Mouse (Mus musculus) lung, embryonic 14.5 days (tissue): ENCODE data around the gene Sugp1. TPM values are rescaled to one million over a fixed set of nuclear protein-coding genes. Genes with fewer than 3 reads are reported as not detected.

ENCODE experiments used
- ATAC-seq: fragments of 200-750 bp; cut with Nextera tagmentation; 2 replicates; pipeline ENCODE4 v1.8.0; 2017; ENCODE audit warnings: mild to moderate bottlenecking, moderate TSS enrichment, moderate library complexity; ENCODE audit not compliant: insufficient read depth
- DNase-seq: peaks from one replicate; pipeline ENCODE4 v3.0.0-alpha.2; 2015
- H3K27ac ChIP-seq: fragments of 300-500 bp; sonication (generic); 2 replicates; pipeline ENCODE4 v1.5.1; 2014; ENCODE audit warnings: low read depth, mild to moderate bottlenecking, moderate library complexity
- H3K27me3 ChIP-seq: fragments of 300-500 bp; sonication (generic); 2 replicates; pipeline ENCODE4 v1.6.1; 2014; ENCODE audit warnings: low read length, control low read depth; ENCODE audit not compliant: insufficient read depth
- H3K36me3 ChIP-seq: fragments of 300-500 bp; sonication (generic); 2 replicates; pipeline ENCODE4 v1.6.1; 2014; ENCODE audit warnings: control low read depth; ENCODE audit not compliant: insufficient read depth
- H3K4me1 ChIP-seq: fragments of 300-500 bp; sonication (generic); 2 replicates; pipeline ENCODE4 v1.6.1; 2014; ENCODE audit warnings: antibody characterized with exemption, control low read depth; ENCODE audit not compliant: insufficient read depth
- H3K4me2 ChIP-seq: fragments of 300-500 bp; sonication (generic); 2 replicates; pipeline ENCODE4 v1.6.1; 2014; ENCODE audit warnings: mild to moderate bottlenecking
- H3K4me3 ChIP-seq: fragments of 300-500 bp; sonication (generic); 2 replicates; pipeline ENCODE4 v1.5.1; 2014; ENCODE audit warnings: low read depth, low read length
- H3K9ac ChIP-seq: fragments of 300-500 bp; sonication (generic); 2 replicates; pipeline ENCODE4 v1.6.1; 2014
- H3K9me3 ChIP-seq: fragments of 300-500 bp; sonication (generic); 2 replicates; pipeline ENCODE4 v1.6.1; 2016; ENCODE audit warnings: low read depth, low read length, control low read depth
- CTCF ChIP-seq: IDR thresholded peaks from 2 replicates; pipeline ENCODE4 v1.5.1; 2016; ENCODE audit warnings: antibody characterized with exemption, low read depth
- WGBS: fragments of 180-500 bp; shearing (Covaris S2); extraction: QIAGEN DNeasy Blood & Tissue Kit; methylation state at CpG from one replicate; pipeline ENCODE4 v1.1.7; 2014; 5-methylcytosine and 5-hydroxymethylcytosine counted together
- polyA plus RNA-seq: library from polyadenylated mRNA; unstranded; fragments of >200 nt; fragmentation: Nextera tagmentation; extraction: Ambion mirVana; gene quantifications from 2 replicates; pipeline ENCODE4 v1.2.1, GENCODE M21; 2014

The Sugp1 gene
- polyA plus RNA-seq, 1 experiment from 2014 or later, result 39.3 TPM

DNA sequence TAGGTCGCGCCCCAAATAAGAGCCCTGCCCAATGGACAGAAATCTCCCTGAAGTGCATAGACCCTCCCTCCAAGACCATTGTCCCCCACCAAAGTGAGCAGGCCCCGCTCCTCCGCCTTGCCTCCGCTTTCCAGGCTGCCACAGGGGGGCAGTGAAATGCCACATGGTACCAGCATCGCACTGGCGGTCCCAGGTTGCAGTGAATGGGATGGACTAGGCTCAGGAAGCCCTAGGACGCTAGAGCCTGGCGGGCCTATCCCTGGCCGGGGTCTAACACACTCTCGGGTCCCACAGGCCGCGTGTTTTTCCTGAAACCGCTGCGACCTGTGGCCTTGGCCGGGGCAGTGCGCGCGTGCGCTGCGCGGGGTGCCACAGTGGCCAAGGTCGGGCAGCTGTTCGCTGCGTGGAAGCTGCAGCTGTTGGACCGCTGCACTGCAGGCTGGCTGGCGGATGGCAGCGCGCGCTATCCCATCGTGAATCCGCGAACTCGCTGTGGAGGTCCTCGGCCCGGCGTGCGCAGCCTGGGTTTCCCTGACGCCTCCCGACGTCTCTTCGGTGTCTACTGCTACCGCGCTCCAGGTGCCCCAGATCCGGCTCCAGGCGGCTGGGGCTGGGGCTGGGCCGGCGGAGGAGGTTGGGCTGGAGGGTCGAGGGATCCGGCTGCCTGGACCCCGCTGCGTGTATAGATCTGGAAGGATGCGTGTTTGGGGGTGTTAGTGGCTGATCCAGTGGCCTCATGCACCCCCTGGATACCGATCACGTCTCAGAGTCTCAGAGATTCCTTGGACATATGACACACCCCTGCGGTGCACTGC is 45.4 kb downstream of the Sugp1 start:
- no peaks in the 10 kb centered on the region for H3K4me1 ChIP-seq
- H3K27me3 ChIP-seq, result peaks cover 83% of the 10 kb centered on the region
- peak; percentile 76 for TF ChIP-seq CTCF
- H3K27ac ChIP-seq, result no peak overlapping the region
- ATAC-seq, result peak; percentile 57
- H3K9me3 ChIP-seq, result no peaks in the 10 kb centered on the region
- DNase-seq, result peak; percentile 69
- no peaks in the 10 kb centered on the region for H3K36me3 ChIP-seq
- no peak overlapping the region; the same call in 1 of the 2 replicates for H3K9ac ChIP-seq
- H3K4me2 ChIP-seq, result peak overlapping the region; percentile 54
- WGBS, result 3% methylated on average over 56 of the region's 56 CpGs
- H3K4me3 ChIP-seq, result peak overlapping the region; percentile 32

GRCm38 (mm10) chr8:70089296-70089960 is 46.8 kb downstream of the Sugp1 start:
- no peak for ATAC-seq
- no peak for DNase-seq
- Histone ChIP-seq H3K36me3 (no peaks in the 10 kb centered on the region), H3K4me1 (no peaks in the 10 kb centered on the region), H3K4me3 (no peak overlapping the region), H3K9me3 (no peaks in the 10 kb centered on the region), H3K4me2 (no peak overlapping the region), H3K9ac (no peak overlapping the region), H3K27me3 (peaks cover 69% of the 10 kb centered on the region), H3K27ac (no peak overlapping the region)
- no peak for TF ChIP-seq CTCF
- WGBS, result 58% methylated on average over 9 of the region's 9 CpGs

DNA sequence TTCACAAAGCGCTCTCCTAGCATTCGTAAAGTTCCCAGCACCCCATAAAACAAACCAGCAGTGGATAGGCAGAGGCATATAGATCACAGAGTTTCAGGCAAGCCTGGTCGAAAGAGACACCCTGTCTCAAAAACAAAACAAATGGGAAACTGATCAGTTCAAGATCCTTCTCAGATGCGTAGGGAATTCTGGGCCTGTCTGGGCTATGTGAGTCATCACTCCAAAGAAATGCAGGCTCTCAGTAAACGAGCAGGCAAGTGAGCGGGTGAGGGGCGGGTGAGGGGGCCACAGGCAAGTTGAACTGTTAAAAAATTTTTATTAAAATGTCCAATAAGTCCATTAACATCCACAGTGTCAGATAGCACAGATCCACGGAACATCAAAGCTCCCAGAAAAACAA is 50.2 kb downstream of the Sugp1 start:
- Histone ChIP-seq H3K9ac (no peak overlapping the region), H3K27ac (no peak overlapping the region), H3K4me2 (no peak overlapping the region), H3K27me3 (peaks cover 36% of the 10 kb centered on the region), H3K4me1 (no peaks in the 10 kb centered on the region), H3K4me3 (no peak overlapping the region), H3K36me3 (no peaks in the 10 kb centered on the region), H3K9me3 (no peaks in the 10 kb centered on the region)
- no peak for TF ChIP-seq CTCF
- WGBS, result 51% methylated on average over 8 of the region's 8 CpGs
- ATAC-seq (no peak), DNase-seq (no peak)

DNA sequence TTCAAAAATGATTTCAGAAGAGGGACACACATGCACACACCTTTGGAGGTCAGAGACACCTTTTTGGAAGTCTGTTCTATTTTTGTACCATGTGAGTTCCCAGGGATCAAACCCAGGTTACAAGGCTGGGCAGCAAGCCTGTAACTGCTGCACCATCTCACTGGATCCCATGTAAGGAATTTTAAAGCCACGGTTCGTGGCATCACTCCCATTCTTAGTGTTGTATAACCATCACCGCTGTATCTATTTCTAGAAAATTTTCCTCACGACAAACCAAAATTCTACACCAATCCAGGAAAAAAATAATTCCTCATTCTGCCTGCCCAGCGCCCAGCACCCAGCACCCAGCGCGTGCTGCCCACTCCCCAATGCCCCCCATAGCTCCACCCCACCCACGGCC is 56.7 kb downstream of the Sugp1 start:
- Histone ChIP-seq H3K4me1 (no peaks in the 10 kb centered on the region), H3K27ac (no peak overlapping the region), H3K27me3 (no peaks in the 10 kb centered on the region), H3K36me3 (no peaks in the 10 kb centered on the region), H3K9ac (no peak overlapping the region), H3K9me3 (no peaks in the 10 kb centered on the region), H3K4me2 (no peak overlapping the region), H3K4me3 (no peak overlapping the region)
- DNase-seq, result no peak
- no peak for ATAC-seq
- 67% methylated on average over 8 of the region's 8 CpGs for WGBS
- no peak for TF ChIP-seq CTCF

- no peak overlapping the region for H3K4me2 ChIP-seq
- H3K27ac ChIP-seq, result no peak overlapping the region
- H3K9me3 ChIP-seq, result no peaks in the 10 kb centered on the region
- no peak overlapping the region for H3K4me3 ChIP-seq
- no peak for DNase-seq
- no peaks in the 10 kb centered on the region for H3K36me3 ChIP-seq
- no peaks in the 10 kb centered on the region for H3K4me1 ChIP-seq
- no peak for ATAC-seq
- H3K27me3 ChIP-seq, result no peaks in the 10 kb centered on the region
- no peak for TF ChIP-seq CTCF
- 78% methylated on average over 8 of the region's 8 CpGs for WGBS
- no peak overlapping the region for H3K9ac ChIP-seq
Observed at GRCm38 (mm10) chr8:70100241-70100640, 57.6 kb downstream of the Sugp1 start.

DNA sequence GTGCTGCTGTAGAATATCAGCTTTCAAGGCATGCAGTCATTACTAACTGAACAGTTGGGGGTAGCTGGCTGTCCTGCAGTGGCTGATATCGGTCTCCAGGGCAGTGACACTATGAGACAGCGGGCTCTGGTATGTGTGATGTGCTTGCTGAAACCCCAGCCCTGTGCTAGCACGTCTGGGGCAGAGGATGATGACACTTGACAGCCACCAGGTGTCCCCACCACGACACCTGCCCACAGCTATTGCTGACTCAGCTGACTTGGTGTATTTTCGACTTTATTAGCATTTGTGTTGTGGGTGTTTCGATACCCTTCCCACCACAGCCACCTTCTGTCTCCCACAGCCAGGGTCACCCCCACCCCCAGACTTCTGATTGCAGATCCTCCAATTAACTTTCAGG is 61.9 kb downstream of the Sugp1 start:
- 10% methylated on average over 6 of the region's 6 CpGs for WGBS
- no peak overlapping the region for H3K4me2 ChIP-seq
- H3K9ac ChIP-seq, result no peak overlapping the region
- H3K27ac ChIP-seq, result no peak overlapping the region
- ATAC-seq (no peak), DNase-seq (peak; percentile 29)
- peak; percentile 69 for TF ChIP-seq CTCF
- H3K9me3 ChIP-seq, result no peaks in the 10 kb centered on the region
- no peak overlapping the region for H3K4me3 ChIP-seq
- no peaks in the 10 kb centered on the region for H3K27me3 ChIP-seq
- H3K36me3 ChIP-seq, result no peaks in the 10 kb centered on the region
- H3K4me1 ChIP-seq, result no peaks in the 10 kb centered on the region

DNA sequence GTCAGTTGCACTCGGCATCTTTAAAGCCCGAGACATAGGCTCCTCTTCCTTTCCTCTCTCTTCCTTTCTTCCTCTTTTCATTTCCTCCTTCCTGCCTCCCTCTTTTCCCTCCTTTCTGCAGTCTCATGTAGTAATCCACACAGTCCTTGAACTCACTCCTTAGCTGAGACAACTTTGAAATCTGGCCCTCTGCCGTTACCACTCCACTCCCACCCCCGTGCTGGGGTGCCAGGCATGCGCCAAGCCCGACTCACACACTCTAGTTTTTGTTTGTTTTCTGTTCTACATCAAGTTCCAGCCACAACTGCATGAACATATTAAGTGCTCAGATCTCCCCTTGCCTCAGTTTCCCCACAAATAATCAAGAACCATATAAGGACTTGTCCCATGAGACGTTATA is 62.3 kb downstream of the Sugp1 start:
- Histone ChIP-seq H3K36me3 (no peaks in the 10 kb centered on the region), H3K27ac (no peak overlapping the region), H3K4me1 (no peaks in the 10 kb centered on the region), H3K4me3 (no peak overlapping the region), H3K27me3 (peaks cover 2% of the 10 kb centered on the region; the same call in 1 of the 2 replicates), H3K9ac (no peak overlapping the region), H3K9me3 (no peaks in the 10 kb centered on the region), H3K4me2 (no peak overlapping the region)
- ATAC-seq, result no peak
- 73% methylated on average over 7 of the region's 7 CpGs for WGBS
- DNase-seq, result no peak
- TF ChIP-seq CTCF, result no peak
